Mouse (Mus musculus) midbrain, embryonic 14.5 days (tissue): ENCODE results near the gene Rassf3. TPM values are rescaled to one million over a fixed set of nuclear protein-coding genes. Genes with fewer than 3 reads are reported as not detected.
A peak's percentile ranks its signal among the peaks of the same experiment; 100 is the strongest.

Source experiments
- ATAC-seq: fragments of 200-750 bp; cut with Nextera tagmentation; 2 replicates; pipeline ENCODE4 v1.8.0; 2017; ENCODE audit warnings: moderate number of reproducible peaks, moderate library complexity; ENCODE audit not compliant: low FRiP score, low TSS enrichment
- DNase-seq: peaks from one replicate; pipeline ENCODE4 v3.0.0-alpha.2; 2015
- H3K27ac ChIP-seq: fragments of 300-500 bp; sonication (generic); replicated peaks from 2 replicates; pipeline ENCODE4 v1.5.1; 2014; ENCODE audit warnings: mild to moderate bottlenecking, low read depth, low read length, moderate library complexity
- H3K27me3 ChIP-seq: fragments of 300-500 bp; sonication (generic); 2 replicates; pipeline ENCODE4 v1.6.1; 2014; ENCODE audit warnings: low read length, control low read depth, mixed read lengths; ENCODE audit not compliant: control insufficient read depth, insufficient read depth
- H3K36me3 ChIP-seq: fragments of 300-500 bp; sonication (generic); 2 replicates; pipeline ENCODE4 v1.6.1; 2014; ENCODE audit warnings: low read length, control low read depth; ENCODE audit not compliant: control insufficient read depth, insufficient read depth
- H3K4me1 ChIP-seq: fragments of 300-500 bp; sonication (generic); 2 replicates; pipeline ENCODE4 v1.6.1; 2014; ENCODE audit warnings: mild to moderate bottlenecking, antibody characterized with exemption, low read length, control low read depth; ENCODE audit not compliant: control insufficient read depth, insufficient read depth
- H3K4me2 ChIP-seq: fragments of 300-500 bp; sonication (generic); 2 replicates; pipeline ENCODE4 v1.6.1; 2014; ENCODE audit warnings: mild to moderate bottlenecking, low read length, moderate library complexity
- H3K4me3 ChIP-seq: fragments of 300-500 bp; sonication (generic); replicated peaks from 2 replicates; pipeline ENCODE4 v1.5.1; 2014; ENCODE audit warnings: low read depth, low read length
- H3K9ac ChIP-seq: fragments of 300-500 bp; sonication (generic); replicated peaks from 2 replicates; pipeline ENCODE4 v1.6.1; 2014; ENCODE audit warnings: mild to moderate bottlenecking, low read length, moderate library complexity
- H3K9me3 ChIP-seq: fragments of 300-500 bp; sonication (generic); 2 replicates; pipeline ENCODE4 v1.6.1; 2016; ENCODE audit warnings: low read length, control low read depth, mixed read lengths; ENCODE audit not compliant: control insufficient read depth
- WGBS: fragments of 180-500 bp; shearing (Covaris S2); extraction: QIAGEN DNeasy Blood & Tissue Kit; methylation state at CpG from one replicate; pipeline ENCODE4 v1.1.7; 2014; 5-methylcytosine and 5-hydroxymethylcytosine counted together
- polyA plus RNA-seq: library from polyadenylated mRNA; unstranded; fragments of >200 nt; fragmentation: Nextera tagmentation; extraction: Ambion mirVana; gene quantifications from 2 replicates; pipeline ENCODE4 v1.2.1, GENCODE M21; 2014

Rassf3 gene
- polyA plus RNA-seq, 1 experiment from 2014 or later = 4.5 TPM

- DNase-seq = no peak
- peaks cover 15% of the 10 kb centered on the region; the same call in 1 of the 2 replicates for H3K4me1 ChIP-seq
- H3K9ac ChIP-seq = no peak overlapping the region
Observed at GRCm38 (mm10) chr10:121426458-121427070, 49.6 kb downstream of the Rassf3 start.

GRCm38 (mm10) chr10:121425506-121426025 is 50.6 kb downstream of the Rassf3 start:
- ATAC-seq = no peak
- no peak overlapping the region for H3K4me2 ChIP-seq
- no peaks in the 10 kb centered on the region for H3K9me3 ChIP-seq
- peaks cover 15% of the 10 kb centered on the region; the same call in 1 of the 2 replicates for H3K4me1 ChIP-seq
- no peak overlapping the region for H3K9ac ChIP-seq
- DNase-seq = no peak
- no peaks in the 10 kb centered on the region for H3K36me3 ChIP-seq
- H3K27ac ChIP-seq = no peak overlapping the region
- 82% methylated on average over 14 of the region's 14 CpGs for WGBS
- H3K4me3 ChIP-seq = no peak overlapping the region
- no peaks in the 10 kb centered on the region for H3K27me3 ChIP-seq

More at GRCm38 (mm10) chr10:121426458-121427070, 49.6 kb downstream of the Rassf3 start:
- Histone ChIP-seq H3K36me3 (no peaks in the 10 kb centered on the region), H3K27me3 (no peaks in the 10 kb centered on the region), H3K9me3 (no peaks in the 10 kb centered on the region), H3K27ac (no peak overlapping the region), H3K4me2 (no peak overlapping the region), H3K4me3 (no peak overlapping the region)
- ATAC-seq = no peak
- 48% methylated on average over 5 of the region's 5 CpGs for WGBS

GRCm38 (mm10) chr10:121425079-121425478 is 51.1 kb downstream of the Rassf3 start:
- Histone ChIP-seq H3K27me3 (no peaks in the 10 kb centered on the region), H3K36me3 (no peaks in the 10 kb centered on the region), H3K27ac (no peak overlapping the region), H3K4me2 (no peak overlapping the region), H3K4me3 (no peak overlapping the region), H3K4me1 (peaks cover 14% of the 10 kb centered on the region; the same call in 1 of the 2 replicates), H3K9ac (no peak overlapping the region), H3K9me3 (no peaks in the 10 kb centered on the region)
- WGBS = 93% methylated on average over 5 of the region's 5 CpGs
- ATAC-seq (no peak), DNase-seq (no peak)

GRCm38 (mm10) chr10:121424455-121424854 is 51.7 kb downstream of the Rassf3 start:
- ATAC-seq = no peak
- Histone ChIP-seq H3K4me2 (no peak overlapping the region), H3K4me1 (peaks cover 16% of the 10 kb centered on the region), H3K9ac (no peak overlapping the region), H3K27ac (peak overlapping the region; percentile 45; the same call in 1 of the 2 replicates), H3K36me3 (no peaks in the 10 kb centered on the region), H3K27me3 (no peaks in the 10 kb centered on the region), H3K9me3 (no peaks in the 10 kb centered on the region), H3K4me3 (no peak overlapping the region)
- DNase-seq = no peak
- 82% methylated on average over 3 of the region's 3 CpGs for WGBS

- Histone ChIP-seq H3K4me3 (no peak overlapping the region), H3K27ac (peak overlapping the region; percentile 45), H3K36me3 (no peaks in the 10 kb centered on the region), H3K4me1 (peaks cover 16% of the 10 kb centered on the region), H3K9me3 (no peaks in the 10 kb centered on the region), H3K9ac (peak overlapping the region; percentile 20; the same call in 1 of the 2 replicates), H3K27me3 (no peaks in the 10 kb centered on the region), H3K4me2 (no peak overlapping the region)
- 37% methylated on average over 16 of the region's 16 CpGs for WGBS
- DNase-seq = peak; percentile 46
- ATAC-seq = no peak
Observed at GRCm38 (mm10) chr10:121423541-121424349, 52.4 kb downstream of the Rassf3 start.

GRCm38 (mm10) chr10:121422294-121422693 is 53.9 kb downstream of the Rassf3 start:
- H3K27ac ChIP-seq = no peak overlapping the region
- no peaks in the 10 kb centered on the region for H3K9me3 ChIP-seq
- H3K4me1 ChIP-seq = peaks cover 16% of the 10 kb centered on the region
- no peak overlapping the region for H3K9ac ChIP-seq
- H3K27me3 ChIP-seq = no peaks in the 10 kb centered on the region
- H3K4me2 ChIP-seq = no peak overlapping the region
- DNase-seq = no peak
- 93% methylated on average over 6 of the region's 6 CpGs for WGBS
- H3K36me3 ChIP-seq = no peaks in the 10 kb centered on the region
- no peak for ATAC-seq
- no peak overlapping the region for H3K4me3 ChIP-seq

- H3K27me3 ChIP-seq = no peaks in the 10 kb centered on the region
- H3K36me3 ChIP-seq = no peaks in the 10 kb centered on the region
- no peaks in the 10 kb centered on the region for H3K9me3 ChIP-seq
- H3K4me1 ChIP-seq = peaks cover 16% of the 10 kb centered on the region
- WGBS = 93% methylated on average over 11 of the region's 11 CpGs
- DNase-seq (no peak), ATAC-seq (no peak)
- no peak overlapping the region for H3K9ac ChIP-seq
- H3K27ac ChIP-seq = no peak overlapping the region
- no peak overlapping the region for H3K4me3 ChIP-seq
- H3K4me2 ChIP-seq = no peak overlapping the region
Observed at GRCm38 (mm10) chr10:121421657-121422290, 54.4 kb downstream of the Rassf3 start.

- Histone ChIP-seq H3K36me3 (no peaks in the 10 kb centered on the region), H3K27ac (no peak overlapping the region), H3K4me3 (no peak overlapping the region), H3K4me2 (no peak overlapping the region), H3K9ac (no peak overlapping the region), H3K27me3 (no peaks in the 10 kb centered on the region), H3K9me3 (no peaks in the 10 kb centered on the region), H3K4me1 (peaks cover 16% of the 10 kb centered on the region)
- 88% methylated on average over 9 of the region's 9 CpGs for WGBS
- ATAC-seq = no peak
- DNase-seq = no peak
Observed at GRCm38 (mm10) chr10:121421023-121421422, 55.1 kb downstream of the Rassf3 start.
